Mouse (Mus musculus): ENCODE measurements around the gene Commd1. TPM values are rescaled to one million over a fixed set of nuclear protein-coding genes. Genes with fewer than 3 reads are reported as not detected.

The Commd1 gene
- polyA plus RNA-seq (2012; ENCODE audit: low replicate concordance), result 23.8 and 25.5 TPM in 2 replicates

GRCm38 (mm10) chr11:22981984-22982757 is at the start of gene Commd1, which contains the start of gene Gm28048:
Commd1 (minus strand) TSS chr11:22982382.
Gm28048 (minus strand) TSS chr11:22982090.

GRCm38 (mm10) chr11:23007481-23008180 is 25.4 kb upstream of the Commd1 start, which contains the start of gene Fam161a:
Fam161a (plus strand) TSS chr11:23007531.

GRCm38 (mm10) chr11:22990393-22991126 is 8.4 kb upstream of the Commd1 start, which contains the start of gene Cct4:
Cct4 (plus strand) TSS chr11:22990519.

GRCm38 (mm10) chr11:22971835-22972709 is 10.1 kb downstream of the Commd1 start, which contains the start of gene Zrsr1:
Zrsr1 (plus strand) TSS chr11:22972005.

GRCm38 (mm10) chr11:22860335-22861227 is 121.6 kb downstream of the Commd1 start, which contains the start of gene B3gnt2:
B3gnt2 (minus strand) TSS chr11:22860961.

Other genes with a start within 250 kb of the Commd1 start
- gene B3gnt2, start 121.4 kb downstream of the Commd1 start, polyA plus RNA-seq (2012; ENCODE audit: low replicate concordance), result 2.8 and 5.3 TPM in 2 replicates
- 1.2 and 1.7 TPM in 2 replicates for gene Zrsr1, start 10.4 kb downstream of the Commd1 start, polyA plus RNA-seq (2012; ENCODE audit: low replicate concordance)
- gene Gm28048, start 292 bp downstream of the Commd1 start, polyA plus RNA-seq (2012; ENCODE audit: low replicate concordance), result not detected in 2 replicates
- gene Cct4, start 8.1 kb upstream of the Commd1 start, polyA plus RNA-seq (2012; ENCODE audit: low replicate concordance), result 730 and 1,012 TPM in 2 replicates
- gene Fam161a, start 25.1 kb upstream of the Commd1 start, polyA plus RNA-seq (2012; ENCODE audit: low replicate concordance), result 0.13 and 0.68 TPM in 2 replicates